In the genomic region with DNA sequence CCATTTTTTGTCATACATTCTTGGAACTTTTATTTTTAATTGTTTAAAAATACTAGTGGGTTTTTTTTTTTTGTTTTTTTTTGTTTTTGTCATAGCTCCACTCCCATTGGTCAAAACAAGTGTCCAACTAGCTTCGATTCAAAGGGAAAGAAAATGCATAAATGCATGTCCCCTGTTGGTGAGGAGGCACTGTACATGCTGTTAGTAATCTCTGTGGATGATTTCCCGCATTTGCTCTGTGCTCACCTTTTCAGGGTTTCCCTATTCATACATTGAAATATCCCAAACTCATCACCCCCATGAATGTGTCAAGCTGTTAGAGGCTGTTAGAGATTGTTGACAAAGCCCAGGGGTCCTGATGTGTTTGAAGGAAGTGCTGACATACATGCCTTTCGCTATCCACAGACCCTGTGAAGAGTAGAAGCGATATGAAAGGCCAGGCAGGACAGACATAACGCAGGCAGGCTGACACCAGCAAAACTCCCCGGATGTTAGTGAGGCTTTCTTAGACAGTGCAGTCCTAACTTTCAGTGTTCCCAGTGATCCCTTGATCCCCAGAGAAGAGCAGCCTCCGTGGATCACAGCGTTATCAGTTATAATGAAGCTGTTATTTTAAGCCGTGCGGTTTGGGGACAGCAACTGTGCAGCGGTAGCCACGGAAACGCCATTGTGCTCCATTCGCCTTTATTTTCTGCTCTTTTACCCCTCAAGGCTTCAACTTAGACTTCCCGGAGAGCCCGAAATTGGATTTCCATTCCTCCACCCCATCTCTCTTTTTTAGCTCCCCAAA, we compare ENCODE assay signal across 10 mouse cellular contexts. TPM values are rescaled to one million over a fixed set of nuclear protein-coding genes. Genes with fewer than 3 reads are reported as not detected.
DNase-seq lines count a peak whose midpoint lies in the region; ATAC-seq and TF ChIP-seq lines count a peak whose summit lies in the region.
"Had no signal": no experiment of that assay in that cellular context is flagged by ENCODE, and none has a peak within 500 bp of the region (broad histone marks: within the 10 kb centered on the region; RNA-seq: fewer than 3 reads in every experiment).

No protein-coding gene starts in this region.

- peak overlapping the region; percentile 51 for H3K4me2 ChIP-seq in hindbrain, embryonic 14.5 days (replicated peaks)
- peak overlapping the region; percentile 48 for H3K4me2 ChIP-seq in neural tube, embryonic 15.5 days

- no peak for TF ChIP-seq CTCF in cerebellum, adult 2 months (IDR thresholded peaks at IDR 0.05; ENCODE audit: borderline replicate concordance, insufficient read depth, low read depth, low read length)
- no peak for TF ChIP-seq CTCF in layer of hippocampus, adult 2 months (conservative IDR thresholded peaks at IDR 0.05)

- 7% methylated on average over 16 of the region's 16 CpGs for WGBS in cerebellum, adult 2 months
- 24% methylated on average over 16 of the region's 16 CpGs for WGBS in hindbrain, embryonic 14.5 days
- WGBS in neural tube, embryonic 15.5 days = 39% methylated on average over 16 of the region's 16 CpGs

- TF ChIP-seq POLR2A in cerebellum, adult 2 months (IDR thresholded peaks at IDR 0.05; ENCODE audit: borderline replicate concordance, insufficient read depth, low read length) = no peak

- no peaks in the 10 kb centered on the region for H3K27me3 ChIP-seq in cerebellum, adult 2 months (ENCODE audit: control insufficient read depth, insufficient read depth, low read length)
- no peaks in the 10 kb centered on the region for H3K27me3 ChIP-seq in hindbrain, embryonic 14.5 days (ENCODE audit: control insufficient read depth, insufficient read depth, low read length)
- H3K27me3 ChIP-seq in neural tube, embryonic 15.5 days (replicated peaks) = no peaks in the 10 kb centered on the region

- 0 out of 2 replicates have a peak, but pooled peaks cover 3% of the 10 kb centered on the region for H3K4me1 ChIP-seq in cerebellum, adult 2 months (ENCODE audit: control insufficient read depth, insufficient read depth, low read length)
- no peaks in the 10 kb centered on the region for H3K4me1 ChIP-seq in hindbrain, embryonic 14.5 days (replicated peaks; ENCODE audit: control insufficient read depth, insufficient read depth, low read length)
- peaks cover 9% of the 10 kb centered on the region for H3K4me1 ChIP-seq in neural tube, embryonic 15.5 days

- peak in 1 of 2 experiments; percentile 14 for DNase-seq in cerebellum, adult 2 months
- no peak for DNase-seq in cerebellum, adult 18-20 months
- no peak for DNase-seq in layer of hippocampus, adult 2 months (ENCODE audit: low spot score in 2 of 2)
- DNase-seq in layer of hippocampus, adult 8-10 months (ENCODE audit: low spot score in 2 of 2) = no peak
- peak; percentile 27 for DNase-seq in hindbrain, embryonic 14.5 days (ENCODE audit: low spot score)
- no peak for DNase-seq in gastrocnemius, postnatal 25 days
- DNase-seq: cerebellum, postnatal 36 days; layer of hippocampus, adult 9-11 months had no signal

- peak overlapping the region; percentile 50 for H3K4me3 ChIP-seq in cerebellum, adult 2 months (replicated peaks; ENCODE audit: insufficient read depth, low read depth, low read length)
- peak overlapping the region; percentile 32 for H3K4me3 ChIP-seq in layer of hippocampus, adult 2 months
- peak overlapping the region; percentile 19 for H3K4me3 ChIP-seq in hindbrain, embryonic 14.5 days (replicated peaks; ENCODE audit: low read length)
- H3K4me3 ChIP-seq in neural tube, embryonic 15.5 days (replicated peaks) = no peak overlapping the region

- H3K27ac ChIP-seq in cerebellum, adult 2 months (ENCODE audit: insufficient read depth, low read length) = no peak overlapping the region
- H3K27ac ChIP-seq in layer of hippocampus, adult 2 months = peak overlapping the region; percentile 1; the same call in 1 of the 2 replicates
- H3K27ac ChIP-seq in hindbrain, embryonic 14.5 days = no peak overlapping the region; the same call in 1 of the 2 replicates
- no peak overlapping the region for H3K27ac ChIP-seq in neural tube, embryonic 15.5 days (replicated peaks)

- peak overlapping the region; percentile 53 for H3K9ac ChIP-seq in hindbrain, embryonic 14.5 days
- 0 out of 2 replicates have a peak overlapping the region, but pooled peaks have one; percentile 15 for H3K9ac ChIP-seq in neural tube, embryonic 15.5 days (replicated peaks)

- H3K36me3 ChIP-seq in hindbrain, embryonic 14.5 days (replicated peaks; ENCODE audit: control insufficient read depth, insufficient read depth) = no peaks in the 10 kb centered on the region
- no peaks in the 10 kb centered on the region for H3K36me3 ChIP-seq in neural tube, embryonic 15.5 days

- H3K9me3 ChIP-seq in hindbrain, embryonic 14.5 days (ENCODE audit: control insufficient read depth, low read length) = no peaks in the 10 kb centered on the region
- H3K9me3 ChIP-seq in neural tube, embryonic 15.5 days (replicated peaks) = no peaks in the 10 kb centered on the region

- ATAC-seq in hindbrain, embryonic 14.5 days (ENCODE audit: low FRiP score) = peak; percentile 69; the same call in 1 of the 2 replicates
- no peak for ATAC-seq in neural tube, embryonic 15.5 days (ENCODE audit: low FRiP score)
- no peak for ATAC-seq in inflammation-experienced regulatory T-cells, adult 6 months

RNA-seq across cellular contexts. Expression of a gene that starts 23.5 kb away (rescaled TPM):
- polyA plus RNA-seq in cerebellum, adult 2 months (2012; rRNA removed) = 21.6 and 24.7 TPM in 2 replicates
- 10 to 100 TPM; 40.4 to 40.5 TPM for total RNA-seq in layer of hippocampus, adult 2 months (2021)
- total RNA-seq in layer of hippocampus, adult 8-10 months (2022) = 10 to 100 TPM; 32.1 to 45.4 (median 38.4) TPM
- 42.8 and 47.8 TPM in 2 replicates for polyA plus RNA-seq in hindbrain, embryonic 14.5 days (2014; fragmentation: Nextera tagmentation; extraction: Ambion mirVana)
- polyA plus RNA-seq in neural tube, embryonic 15.5 days (2015; fragmentation: Nextera tagmentation; extraction: Ambion mirVana) = 44.4 and 46.8 TPM in 2 replicates
- 10 to 100 TPM; 31.6 to 32.1 TPM for total RNA-seq in gastrocnemius, postnatal 25 days (2021)
- 10 to 100 TPM; 11.9 to 19.1 (median 12.2) TPM for polyA plus RNA-seq in inflammation-experienced regulatory T-cells, adult 6 months (2017; shearing (Covaris generic))
